Mouse (Mus musculus): ENCODE data around the gene Tdg. TPM values are rescaled to one million over a fixed set of nuclear protein-coding genes. Genes with fewer than 3 reads are reported as not detected.

Tdg gene
- polyA plus RNA-seq, 2 experiments: 77.3 to 116 TPM

DNA sequence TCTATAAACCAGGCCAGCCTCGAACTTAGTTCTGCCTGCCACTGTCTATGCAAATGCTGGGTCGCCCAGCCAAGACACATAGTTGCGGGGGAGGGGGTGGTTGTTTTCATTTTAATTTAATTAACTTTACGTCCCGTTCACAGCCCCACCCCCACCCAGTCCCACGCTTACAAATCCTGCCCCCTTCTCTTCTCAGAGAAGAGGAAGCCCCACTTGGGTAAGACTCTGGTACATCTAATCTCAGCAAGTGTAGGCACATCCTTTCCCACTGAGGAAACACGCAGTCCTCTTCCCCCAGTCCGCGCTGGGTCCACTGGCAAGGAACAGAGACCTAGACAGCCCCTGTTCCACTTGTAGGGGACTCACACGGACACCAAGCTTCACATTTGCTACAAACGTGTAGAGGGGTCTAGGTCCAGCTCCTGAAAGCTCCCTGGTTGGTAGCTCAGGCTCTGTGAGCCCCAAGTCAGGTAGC lies 480 bp upstream of the Tdg start:
- Histone ChIP-seq H3K4me2 (replicated peaks; ENCODE audit: low read depth, low read length, severe bottlenecking) (peak overlapping the region; percentile 96), H3K9ac (ENCODE audit: low read depth, low read length, severe bottlenecking) (peak overlapping the region; percentile 76), H3K9me3 (ENCODE audit: control insufficient read depth, low read length) (no peaks in the 10 kb centered on the region), H3K27me3 (ENCODE audit: control insufficient read depth, insufficient read depth, low read length) (no peaks in the 10 kb centered on the region), H3K4me1 (ENCODE audit: control insufficient read depth, insufficient read depth, low read length) (peaks cover 13% of the 10 kb centered on the region), H3K27ac (replicated peaks; ENCODE audit: low read depth, low read length) (peak overlapping the region; percentile 91), H3K36me3 (ENCODE audit: control insufficient read depth, insufficient read depth, low read length) (peaks cover 14% of the 10 kb centered on the region), H3K4me3 (replicated peaks; ENCODE audit: low read length) (peak overlapping the region; percentile 70)
- WGBS: 4% methylated on average over 11 of the region's 11 CpGs
- no peak for TF ChIP-seq POLR2A (IDR thresholded peaks at IDR 0.05; ENCODE audit: borderline replicate concordance, extremely low read depth, insufficient read depth, insufficient read length)
- ATAC-seq (ENCODE audit: low FRiP score, low read depth): peak; percentile 53
- peak; percentile 19 for DNase-seq (ENCODE audit: low spot score)

DNA sequence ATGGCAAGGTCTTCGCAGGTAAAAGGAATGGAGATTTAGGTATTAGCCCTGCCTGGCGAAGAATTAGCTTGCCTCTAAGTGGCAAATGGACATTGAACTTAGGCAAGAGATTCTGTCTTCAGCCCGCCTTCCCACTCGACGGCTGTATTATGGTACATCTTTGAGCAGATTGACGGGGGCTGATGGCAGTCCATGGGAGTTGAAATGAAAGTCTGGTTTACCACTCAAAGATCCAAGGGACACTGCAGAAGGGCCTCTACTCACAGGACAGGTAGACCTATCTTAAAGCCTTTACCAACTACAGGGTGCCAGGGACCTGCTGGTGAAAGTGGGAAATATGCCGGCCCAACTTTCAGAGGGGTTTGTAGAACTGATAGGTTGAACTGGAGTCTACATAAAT lies 869 bp downstream of the Tdg start:
- Histone ChIP-seq H3K4me2 (replicated peaks; ENCODE audit: low read depth, low read length, severe bottlenecking) (peak overlapping the region; percentile 78), H3K27me3 (ENCODE audit: control insufficient read depth, insufficient read depth, low read length) (no peaks in the 10 kb centered on the region), H3K9ac (ENCODE audit: low read depth, low read length, severe bottlenecking) (peak overlapping the region; percentile 76), H3K27ac (replicated peaks; ENCODE audit: low read depth, low read length) (no peak overlapping the region), H3K4me1 (ENCODE audit: control insufficient read depth, insufficient read depth, low read length) (peaks cover 13% of the 10 kb centered on the region), H3K36me3 (ENCODE audit: control insufficient read depth, insufficient read depth, low read length) (peaks cover 23% of the 10 kb centered on the region), H3K4me3 (replicated peaks; ENCODE audit: low read length) (peak overlapping the region; percentile 70), H3K9me3 (ENCODE audit: control insufficient read depth, low read length) (no peaks in the 10 kb centered on the region)
- 20% methylated on average over 7 of the region's 7 CpGs for whole genome bisulfite sequencing
- DNase-seq (ENCODE audit: low spot score) (no peak), ATAC-seq (ENCODE audit: low FRiP score, low read depth) (no peak)
- TF ChIP-seq POLR2A (IDR thresholded peaks at IDR 0.05; ENCODE audit: borderline replicate concordance, extremely low read depth, insufficient read depth, insufficient read length): no peak

DNA sequence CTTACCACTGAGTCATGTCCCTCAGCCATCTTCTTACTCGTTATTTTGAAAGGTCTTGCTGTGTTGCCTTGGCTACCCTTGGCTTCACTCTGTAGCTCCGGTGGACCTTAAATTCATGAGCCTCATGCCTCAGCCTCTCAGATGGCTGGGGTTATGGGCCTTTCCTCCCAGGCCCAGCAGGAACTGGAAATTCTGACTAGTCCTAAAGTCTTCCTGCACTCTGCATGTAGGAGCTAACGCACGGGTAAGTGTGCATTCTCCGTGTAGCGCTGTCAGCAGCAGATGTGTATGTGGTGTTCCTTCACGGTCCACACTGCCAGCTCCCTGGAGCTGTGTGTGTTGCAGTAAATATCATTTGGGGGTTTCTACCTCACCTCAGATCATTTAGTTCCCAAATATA lies 1.5 kb downstream of the Tdg start:
- Histone ChIP-seq H3K9me3 (ENCODE audit: control insufficient read depth, low read length) (no peaks in the 10 kb centered on the region), H3K4me3 (replicated peaks; ENCODE audit: low read length) (peak overlapping the region; percentile 70), H3K9ac (ENCODE audit: low read depth, low read length, severe bottlenecking) (peak overlapping the region; percentile 76; the same call in 1 of the 2 replicates), H3K27me3 (ENCODE audit: control insufficient read depth, insufficient read depth, low read length) (no peaks in the 10 kb centered on the region), H3K4me1 (ENCODE audit: control insufficient read depth, insufficient read depth, low read length) (peaks cover 13% of the 10 kb centered on the region), H3K36me3 (ENCODE audit: control insufficient read depth, insufficient read depth, low read length) (peaks cover 23% of the 10 kb centered on the region), H3K27ac (replicated peaks; ENCODE audit: low read depth, low read length) (no peak overlapping the region), H3K4me2 (replicated peaks; ENCODE audit: low read depth, low read length, severe bottlenecking) (peak overlapping the region; percentile 78)
- 84% methylated on average over 7 of the region's 7 CpGs for WGBS
- DNase-seq (ENCODE audit: low spot score) (no peak), ATAC-seq (ENCODE audit: low FRiP score, low read depth) (no peak)
- TF ChIP-seq POLR2A (IDR thresholded peaks at IDR 0.05; ENCODE audit: borderline replicate concordance, extremely low read depth, insufficient read depth, insufficient read length): no peak

GRCm38 (mm10) chr10:82632496-82633280 lies 3.1 kb downstream of the Tdg start:
- no peak for DNase-seq (ENCODE audit: low spot score)
- H3K4me1 ChIP-seq (ENCODE audit: control insufficient read depth, insufficient read depth, low read length): peaks cover 13% of the 10 kb centered on the region
- no peaks in the 10 kb centered on the region for H3K9me3 ChIP-seq (ENCODE audit: control insufficient read depth, low read length)
- no peak overlapping the region for H3K4me2 ChIP-seq (replicated peaks; ENCODE audit: low read depth, low read length, severe bottlenecking)
- no peak overlapping the region for H3K27ac ChIP-seq (replicated peaks; ENCODE audit: low read depth, low read length)
- no peak for TF ChIP-seq POLR2A (IDR thresholded peaks at IDR 0.05; ENCODE audit: borderline replicate concordance, extremely low read depth, insufficient read depth, insufficient read length)
- WGBS: 95% methylated on average over 12 of the region's 12 CpGs
- no peak overlapping the region for H3K4me3 ChIP-seq (replicated peaks; ENCODE audit: low read length)
- ATAC-seq (ENCODE audit: low FRiP score, low read depth): no peak
- H3K9ac ChIP-seq (ENCODE audit: low read depth, low read length, severe bottlenecking): no peak overlapping the region
- H3K36me3 ChIP-seq (ENCODE audit: control insufficient read depth, insufficient read depth, low read length): peaks cover 31% of the 10 kb centered on the region
- no peaks in the 10 kb centered on the region for H3K27me3 ChIP-seq (ENCODE audit: control insufficient read depth, insufficient read depth, low read length)

DNA sequence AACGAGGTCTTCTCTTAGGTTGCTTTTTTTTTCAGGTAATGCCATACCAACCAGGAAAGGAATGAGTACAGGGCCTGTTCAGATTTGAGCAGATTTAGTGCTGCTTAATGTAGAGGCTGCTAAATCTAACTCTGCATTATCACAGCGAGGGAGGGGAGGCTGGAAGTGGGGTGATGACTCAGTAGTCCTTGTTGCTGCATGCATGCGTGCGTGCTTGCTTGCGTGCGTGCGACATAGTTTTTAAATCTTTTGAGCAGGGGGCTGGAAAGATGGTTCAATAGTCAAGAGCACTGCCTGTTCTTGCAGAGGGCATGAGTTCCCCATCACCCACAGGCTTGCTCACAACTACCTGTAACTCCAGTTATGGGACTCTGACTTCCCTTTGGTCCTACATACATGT lies 4.7 kb downstream of the Tdg start:
- peaks cover 42% of the 10 kb centered on the region for H3K36me3 ChIP-seq (ENCODE audit: control insufficient read depth, insufficient read depth, low read length)
- no peak for TF ChIP-seq POLR2A (IDR thresholded peaks at IDR 0.05; ENCODE audit: borderline replicate concordance, extremely low read depth, insufficient read depth, insufficient read length)

More for the DNA sequence above, 4.7 kb downstream of the Tdg start:
- no peak overlapping the region for H3K4me3 ChIP-seq (replicated peaks; ENCODE audit: low read length)
- H3K4me2 ChIP-seq (replicated peaks; ENCODE audit: low read depth, low read length, severe bottlenecking): no peak overlapping the region
- DNase-seq (ENCODE audit: low spot score) (no peak), ATAC-seq (ENCODE audit: low FRiP score, low read depth) (no peak)
- peaks cover 13% of the 10 kb centered on the region for H3K4me1 ChIP-seq (ENCODE audit: control insufficient read depth, insufficient read depth, low read length)
- no peaks in the 10 kb centered on the region for H3K27me3 ChIP-seq (ENCODE audit: control insufficient read depth, insufficient read depth, low read length)
- no peak overlapping the region for H3K27ac ChIP-seq (replicated peaks; ENCODE audit: low read depth, low read length)
- H3K9ac ChIP-seq (ENCODE audit: low read depth, low read length, severe bottlenecking): no peak overlapping the region
- H3K9me3 ChIP-seq (ENCODE audit: control insufficient read depth, low read length): no peaks in the 10 kb centered on the region
- 97% methylated on average over 7 of the region's 7 CpGs for WGBS
